Mouse (Mus musculus): ENCODE measurements around the gene Sgsm2.

DNA sequence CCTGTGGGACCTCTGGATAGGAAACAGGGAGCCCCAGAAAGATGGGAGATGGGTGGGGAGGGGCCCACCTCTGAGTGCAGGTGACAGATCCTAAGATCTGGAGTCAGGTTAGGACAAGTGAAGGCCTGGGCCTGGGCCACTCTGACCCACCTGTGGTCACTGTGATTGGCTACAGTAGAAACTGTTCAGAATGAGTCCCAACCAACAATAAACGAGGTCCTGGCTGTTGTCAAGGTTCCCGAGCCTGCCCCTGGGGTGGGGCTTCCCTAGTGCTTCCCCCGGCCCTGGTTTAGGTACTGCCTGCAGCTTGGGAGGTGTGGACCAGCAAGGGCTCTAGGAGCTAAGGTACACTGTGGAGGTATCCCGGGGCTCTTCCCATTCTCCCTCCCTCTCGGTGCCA, 53.1 kb downstream of the Sgsm2 start:
- no peak for TF ChIP-seq POLR2A (IDR thresholded peaks at IDR 0.05; ENCODE audit: control insufficient read depth, extremely low read depth, insufficient read depth, low read length, poor library complexity)
- no peak for TF ChIP-seq CTCF (IDR thresholded peaks at IDR 0.05; ENCODE audit: borderline replicate concordance, control insufficient read depth, extremely low read depth, insufficient read depth, low read length, poor library complexity)

Measured in thymus, adult 2 months (tissue).